Mouse (Mus musculus): ENCODE results near the gene Gns. TPM values are rescaled to one million over a fixed set of nuclear protein-coding genes. Genes with fewer than 3 reads are reported as not detected.
A peak's percentile ranks its signal among the peaks of the same experiment; 100 is the strongest.

The Gns gene
- polyA plus RNA-seq, 1 experiment from 2014 or later = 37.5 TPM

- Histone ChIP-seq H3K9ac (ENCODE audit: low read length) (peak overlapping the region; percentile 79), H3K4me1 (ENCODE audit: control insufficient read depth, insufficient read depth, low read length) (peaks cover 9% of the 10 kb centered on the region; the same call in 1 of the 2 replicates), H3K27ac (ENCODE audit: low read length) (peak overlapping the region; percentile 85), H3K9me3 (replicated peaks; ENCODE audit: control insufficient read depth, low read length) (no peaks in the 10 kb centered on the region), H3K36me3 (ENCODE audit: control insufficient read depth, insufficient read depth, low read length) (no peaks in the 10 kb centered on the region), H3K4me3 (replicated peaks; ENCODE audit: low read length) (peak overlapping the region; percentile 68), H3K4me2 (ENCODE audit: low read depth, low read length) (peak overlapping the region; percentile 90), H3K27me3 (ENCODE audit: control insufficient read depth, insufficient read depth, low read length) (0 out of 2 replicates have a peak, but pooled peaks cover 5% of the 10 kb centered on the region)
- no peak for ATAC-seq (ENCODE audit: insufficient read depth, low FRiP score)
- 25% methylated on average over 15 of the region's 15 CpGs for WGBS
Observed at GRCm38 (mm10) chr10:121351692-121352290, 13.1 kb upstream of the Gns start.

GRCm38 (mm10) chr10:121360358-121360757 lies 4.5 kb upstream of the Gns start:
- Histone ChIP-seq H3K4me2 (ENCODE audit: low read depth, low read length) (no peak overlapping the region), H3K9ac (ENCODE audit: low read length) (no peak overlapping the region), H3K27ac (ENCODE audit: low read length) (no peak overlapping the region), H3K27me3 (ENCODE audit: control insufficient read depth, insufficient read depth, low read length) (no peaks in the 10 kb centered on the region), H3K36me3 (ENCODE audit: control insufficient read depth, insufficient read depth, low read length) (no peaks in the 10 kb centered on the region), H3K9me3 (replicated peaks; ENCODE audit: control insufficient read depth, low read length) (no peaks in the 10 kb centered on the region), H3K4me1 (ENCODE audit: control insufficient read depth, insufficient read depth, low read length) (peaks cover 4% of the 10 kb centered on the region; the same call in 1 of the 2 replicates), H3K4me3 (replicated peaks; ENCODE audit: low read length) (no peak overlapping the region)
- ATAC-seq (ENCODE audit: insufficient read depth, low FRiP score) = no peak
- 94% methylated on average over 2 of the region's 2 CpGs for WGBS

GRCm38 (mm10) chr10:121363201-121363600 lies 1.7 kb upstream of the Gns start:
- no peaks in the 10 kb centered on the region for H3K9me3 ChIP-seq (replicated peaks; ENCODE audit: control insufficient read depth, low read length)
- 78% methylated on average over 8 of the region's 8 CpGs for WGBS
- H3K4me2 ChIP-seq (ENCODE audit: low read depth, low read length) = no peak overlapping the region
- no peaks in the 10 kb centered on the region for H3K36me3 ChIP-seq (ENCODE audit: control insufficient read depth, insufficient read depth, low read length)
- H3K4me1 ChIP-seq (ENCODE audit: control insufficient read depth, insufficient read depth, low read length) = peaks cover 27% of the 10 kb centered on the region
- H3K27ac ChIP-seq (ENCODE audit: low read length) = no peak overlapping the region
- no peak overlapping the region for H3K4me3 ChIP-seq (replicated peaks; ENCODE audit: low read length)
- H3K27me3 ChIP-seq (ENCODE audit: control insufficient read depth, insufficient read depth, low read length) = no peaks in the 10 kb centered on the region
- ATAC-seq (ENCODE audit: insufficient read depth, low FRiP score) = no peak
- no peak overlapping the region for H3K9ac ChIP-seq (ENCODE audit: low read length)

GRCm38 (mm10) chr10:121364306-121364705 lies 584 bp upstream of the Gns start:
- Histone ChIP-seq H3K27me3 (ENCODE audit: control insufficient read depth, insufficient read depth, low read length) (no peaks in the 10 kb centered on the region), H3K9ac (ENCODE audit: low read length) (peak overlapping the region; percentile 87), H3K36me3 (ENCODE audit: control insufficient read depth, insufficient read depth, low read length) (no peaks in the 10 kb centered on the region), H3K27ac (ENCODE audit: low read length) (no peak overlapping the region), H3K4me1 (ENCODE audit: control insufficient read depth, insufficient read depth, low read length) (peaks cover 27% of the 10 kb centered on the region), H3K4me2 (ENCODE audit: low read depth, low read length) (peak overlapping the region; percentile 94), H3K9me3 (replicated peaks; ENCODE audit: control insufficient read depth, low read length) (no peaks in the 10 kb centered on the region), H3K4me3 (replicated peaks; ENCODE audit: low read length) (peak overlapping the region; percentile 93)
- 23% methylated on average over 15 of the region's 15 CpGs for WGBS
- ATAC-seq (ENCODE audit: insufficient read depth, low FRiP score) = no peak

GRCm38 (mm10) chr10:121365781-121366272 lies 937 bp downstream of the Gns start:
- no peaks in the 10 kb centered on the region for H3K9me3 ChIP-seq (replicated peaks; ENCODE audit: control insufficient read depth, low read length)
- H3K27me3 ChIP-seq (ENCODE audit: control insufficient read depth, insufficient read depth, low read length) = no peaks in the 10 kb centered on the region
- peak overlapping the region; percentile 94 for H3K4me2 ChIP-seq (ENCODE audit: low read depth, low read length)
- H3K4me1 ChIP-seq (ENCODE audit: control insufficient read depth, insufficient read depth, low read length) = peaks cover 27% of the 10 kb centered on the region
- 11% methylated on average over 9 of the region's 9 CpGs for WGBS
- no peak for ATAC-seq (ENCODE audit: insufficient read depth, low FRiP score)
- H3K27ac ChIP-seq (ENCODE audit: low read length) = peak overlapping the region; percentile 44; the same call in 1 of the 2 replicates
- H3K9ac ChIP-seq (ENCODE audit: low read length) = peak overlapping the region; percentile 87
- no peaks in the 10 kb centered on the region for H3K36me3 ChIP-seq (ENCODE audit: control insufficient read depth, insufficient read depth, low read length)
- H3K4me3 ChIP-seq (replicated peaks; ENCODE audit: low read length) = peak overlapping the region; percentile 93

- H3K4me3 ChIP-seq (replicated peaks; ENCODE audit: low read length) = no peak overlapping the region
- no peak overlapping the region for H3K27ac ChIP-seq (ENCODE audit: low read length)
- H3K4me1 ChIP-seq (ENCODE audit: control insufficient read depth, insufficient read depth, low read length) = peaks cover 27% of the 10 kb centered on the region
- 74% methylated on average over 13 of the region's 13 CpGs for WGBS
- H3K36me3 ChIP-seq (ENCODE audit: control insufficient read depth, insufficient read depth, low read length) = no peaks in the 10 kb centered on the region
- no peaks in the 10 kb centered on the region for H3K27me3 ChIP-seq (ENCODE audit: control insufficient read depth, insufficient read depth, low read length)
- no peak overlapping the region for H3K9ac ChIP-seq (ENCODE audit: low read length)
- no peaks in the 10 kb centered on the region for H3K9me3 ChIP-seq (replicated peaks; ENCODE audit: control insufficient read depth, low read length)
- ATAC-seq (ENCODE audit: insufficient read depth, low FRiP score) = no peak
- no peak overlapping the region for H3K4me2 ChIP-seq (ENCODE audit: low read depth, low read length)
Observed at GRCm38 (mm10) chr10:121367271-121367670, 2.4 kb downstream of the Gns start.

GRCm38 (mm10) chr10:121367780-121368179 lies 2.9 kb downstream of the Gns start:
- WGBS = 85% methylated on average over 9 of the region's 9 CpGs
- no peak overlapping the region for H3K27ac ChIP-seq (ENCODE audit: low read length)
- no peaks in the 10 kb centered on the region for H3K27me3 ChIP-seq (ENCODE audit: control insufficient read depth, insufficient read depth, low read length)
- no peaks in the 10 kb centered on the region for H3K36me3 ChIP-seq (ENCODE audit: control insufficient read depth, insufficient read depth, low read length)
- no peak for ATAC-seq (ENCODE audit: insufficient read depth, low FRiP score)
- no peak overlapping the region for H3K4me3 ChIP-seq (replicated peaks; ENCODE audit: low read length)
- H3K4me1 ChIP-seq (ENCODE audit: control insufficient read depth, insufficient read depth, low read length) = peaks cover 27% of the 10 kb centered on the region
- no peak overlapping the region for H3K9ac ChIP-seq (ENCODE audit: low read length)
- no peak overlapping the region for H3K4me2 ChIP-seq (ENCODE audit: low read depth, low read length)
- no peaks in the 10 kb centered on the region for H3K9me3 ChIP-seq (replicated peaks; ENCODE audit: control insufficient read depth, low read length)

- peaks cover 27% of the 10 kb centered on the region for H3K4me1 ChIP-seq (ENCODE audit: control insufficient read depth, insufficient read depth, low read length)
- 77% methylated on average over 18 of the region's 18 CpGs for WGBS
- no peaks in the 10 kb centered on the region for H3K9me3 ChIP-seq (replicated peaks; ENCODE audit: control insufficient read depth, low read length)
- H3K36me3 ChIP-seq (ENCODE audit: control insufficient read depth, insufficient read depth, low read length) = no peaks in the 10 kb centered on the region
- ATAC-seq (ENCODE audit: insufficient read depth, low FRiP score) = no peak
- no peak overlapping the region for H3K4me3 ChIP-seq (replicated peaks; ENCODE audit: low read length)
- no peaks in the 10 kb centered on the region for H3K27me3 ChIP-seq (ENCODE audit: control insufficient read depth, insufficient read depth, low read length)
- no peak overlapping the region for H3K4me2 ChIP-seq (ENCODE audit: low read depth, low read length)
- no peak overlapping the region for H3K9ac ChIP-seq (ENCODE audit: low read length)
- H3K27ac ChIP-seq (ENCODE audit: low read length) = no peak overlapping the region
Observed at GRCm38 (mm10) chr10:121368783-121369465, 4.0 kb downstream of the Gns start.

- no peak overlapping the region for H3K9ac ChIP-seq (ENCODE audit: low read length)
- 84% methylated on average over 6 of the region's 6 CpGs for WGBS
- peaks cover 19% of the 10 kb centered on the region for H3K4me1 ChIP-seq (ENCODE audit: control insufficient read depth, insufficient read depth, low read length)
- no peak for ATAC-seq (ENCODE audit: insufficient read depth, low FRiP score)
- no peak overlapping the region for H3K27ac ChIP-seq (ENCODE audit: low read length)
- no peaks in the 10 kb centered on the region for H3K9me3 ChIP-seq (replicated peaks; ENCODE audit: control insufficient read depth, low read length)
- no peak overlapping the region for H3K4me3 ChIP-seq (replicated peaks; ENCODE audit: low read length)
- H3K36me3 ChIP-seq (ENCODE audit: control insufficient read depth, insufficient read depth, low read length) = no peaks in the 10 kb centered on the region
- H3K27me3 ChIP-seq (ENCODE audit: control insufficient read depth, insufficient read depth, low read length) = no peaks in the 10 kb centered on the region
- no peak overlapping the region for H3K4me2 ChIP-seq (ENCODE audit: low read depth, low read length)
Observed at GRCm38 (mm10) chr10:121370777-121371176, 5.9 kb downstream of the Gns start.

Data from stomach, embryonic 16.5 days (tissue).